Mouse (Mus musculus): ENCODE measurements around the gene Tuft1. TPM values are rescaled to one million over a fixed set of nuclear protein-coding genes. Genes with fewer than 3 reads are reported as not detected.
A peak's percentile ranks its signal among the peaks of the same experiment; 100 is the strongest.
"Not testable (repeated sequence)": the region's sequence is repeated elsewhere in the genome, so short reads cannot be mapped to it uniquely, and the experiment has no call there.

The Tuft1 gene
- total and polyA plus RNA-seq, 3 experiments: 1.6 to 2.1 (median 2.0) TPM

- intact Hi-C loops (cut with DNase I): no loop called here
- Histone ChIP-seq H3K9ac (ENCODE audit: low read depth, low read length) (no peak overlapping the region), H3K4me1 (ENCODE audit: control insufficient read depth, insufficient read depth, low read length) (no peaks in the 10 kb centered on the region), H3K4me3 (no peak overlapping the region), H3K36me3 (ENCODE audit: control insufficient read depth, insufficient read depth, low read length) (no peaks in the 10 kb centered on the region), H3K27me3 (ENCODE audit: control insufficient read depth, insufficient read depth, low read length) (no peaks in the 10 kb centered on the region), H3K79me2 (replicated peaks; ENCODE audit: control insufficient read depth, insufficient read depth, low read length) (no peaks in the 10 kb centered on the region), H3K27ac (no peak overlapping the region)
- DNase-seq: no peak
- 80% methylated on average over 6 of the region's 6 CpGs for WGBS
- no peak for TF ChIP-seq CTCF (IDR thresholded peaks at IDR 0.05)
These were observed 25.0 kb upstream of the Tuft1 start for GRCm38 (mm10) chr3:94683646-94684045.

GRCm38 (mm10) chr3:94680783-94681182 is 22.1 kb upstream of the Tuft1 start:
- no peaks in the 10 kb centered on the region for H3K36me3 ChIP-seq (ENCODE audit: control insufficient read depth, insufficient read depth, low read length)
- intact Hi-C loops (cut with DNase I): no loop called here

GRCm38 (mm10) chr3:94680032-94680431 is 21.4 kb upstream of the Tuft1 start:
- 88% methylated on average over 12 of the region's 12 CpGs for WGBS
- H3K36me3 ChIP-seq (ENCODE audit: control insufficient read depth, insufficient read depth, low read length); H3K9ac ChIP-seq (ENCODE audit: low read depth, low read length); H3K27ac ChIP-seq; intact Hi-C loops (cut with DNase I); H3K4me3 ChIP-seq; DNase-seq; H3K4me1 ChIP-seq (ENCODE audit: control insufficient read depth, insufficient read depth, low read length); H3K79me2 ChIP-seq (replicated peaks; ENCODE audit: control insufficient read depth, insufficient read depth, low read length); H3K27me3 ChIP-seq (ENCODE audit: control insufficient read depth, insufficient read depth, low read length): not testable (repeated sequence)

More at GRCm38 (mm10) chr3:94680783-94681182, 22.1 kb upstream of the Tuft1 start:
- Histone ChIP-seq H3K27me3 (ENCODE audit: control insufficient read depth, insufficient read depth, low read length) (no peaks in the 10 kb centered on the region), H3K79me2 (replicated peaks; ENCODE audit: control insufficient read depth, insufficient read depth, low read length) (no peaks in the 10 kb centered on the region), H3K4me1 (ENCODE audit: control insufficient read depth, insufficient read depth, low read length) (no peaks in the 10 kb centered on the region), H3K9ac (ENCODE audit: low read depth, low read length) (no peak overlapping the region), H3K4me3 (no peak overlapping the region), H3K27ac (no peak overlapping the region)
- DNase-seq: peak in 1 of 2 experiments; percentile 24
- TF ChIP-seq CTCF (IDR thresholded peaks at IDR 0.05) (no peak), EP300 (IDR thresholded peaks at IDR 0.05; ENCODE audit: insufficient read depth, low read depth, low read length) (no peak), POLR2A (IDR thresholded peaks at IDR 0.05; ENCODE audit: insufficient read depth, low read depth, low read length) (no peak)
- WGBS: 73% methylated on average over 16 of the region's 16 CpGs

GRCm38 (mm10) chr3:94679351-94679841 is 20.7 kb upstream of the Tuft1 start:
- intact Hi-C loops (cut with DNase I): no loop called here
- H3K27ac ChIP-seq: no peak overlapping the region
- H3K36me3 ChIP-seq (ENCODE audit: control insufficient read depth, insufficient read depth, low read length): no peaks in the 10 kb centered on the region
- H3K4me3 ChIP-seq: no peak overlapping the region
- H3K27me3 ChIP-seq (ENCODE audit: control insufficient read depth, insufficient read depth, low read length): no peaks in the 10 kb centered on the region
- no peaks in the 10 kb centered on the region for H3K4me1 ChIP-seq (ENCODE audit: control insufficient read depth, insufficient read depth, low read length)
- TF ChIP-seq POLR2A (IDR thresholded peaks at IDR 0.05; ENCODE audit: insufficient read depth, low read depth, low read length) (no peak), EP300 (IDR thresholded peaks at IDR 0.05; ENCODE audit: insufficient read depth, low read depth, low read length) (no peak), CTCF (IDR thresholded peaks at IDR 0.05) (no peak)
- 82% methylated on average over 8 of the region's 8 CpGs for WGBS
- H3K79me2 ChIP-seq (replicated peaks; ENCODE audit: control insufficient read depth, insufficient read depth, low read length): no peaks in the 10 kb centered on the region
- no peak for DNase-seq
- no peak overlapping the region for H3K9ac ChIP-seq (ENCODE audit: low read depth, low read length)

GRCm38 (mm10) chr3:94675101-94675500 is 16.4 kb upstream of the Tuft1 start:
- H3K4me3 ChIP-seq; H3K4me1 ChIP-seq (ENCODE audit: control insufficient read depth, insufficient read depth, low read length); H3K9ac ChIP-seq (ENCODE audit: low read depth, low read length); H3K27me3 ChIP-seq (ENCODE audit: control insufficient read depth, insufficient read depth, low read length); H3K79me2 ChIP-seq (replicated peaks; ENCODE audit: control insufficient read depth, insufficient read depth, low read length); H3K36me3 ChIP-seq (ENCODE audit: control insufficient read depth, insufficient read depth, low read length); H3K27ac ChIP-seq; DNase-seq; intact Hi-C loops (cut with DNase I): not testable (repeated sequence)
- WGBS: 86% methylated on average over 9 of the region's 9 CpGs

GRCm38 (mm10) chr3:94665896-94666295 is 7.2 kb upstream of the Tuft1 start:
- H3K4me3 ChIP-seq; H3K27me3 ChIP-seq (ENCODE audit: control insufficient read depth, insufficient read depth, low read length); H3K4me1 ChIP-seq (ENCODE audit: control insufficient read depth, insufficient read depth, low read length); H3K79me2 ChIP-seq (replicated peaks; ENCODE audit: control insufficient read depth, insufficient read depth, low read length); H3K27ac ChIP-seq; intact Hi-C loops (cut with DNase I); H3K36me3 ChIP-seq (ENCODE audit: control insufficient read depth, insufficient read depth, low read length); H3K9ac ChIP-seq (ENCODE audit: low read depth, low read length); DNase-seq: not testable (repeated sequence)
- 16% methylated on average over 7 of the region's 7 CpGs for WGBS

All from heart, adult 2 months (tissue).